Mouse (Mus musculus): Measurements from ENCODE around the gene Nfia. TPM values are rescaled to one million over a fixed set of nuclear protein-coding genes. Genes with fewer than 3 reads are reported as not detected.

Gene Nfia
- polyA plus RNA-seq, 1 experiment from 2014 or later: 15.9 TPM

GRCm38 (mm10) chr4:97879696-97880095 is 107.2 kb downstream of the Nfia start:
- 75% methylated on average over 7 of the region's 7 CpGs for WGBS
- ATAC-seq: no peak
- H3K27ac ChIP-seq (ENCODE audit: low read depth, low read length): no peak overlapping the region
- no peak for TF ChIP-seq CTCF (IDR thresholded peaks at IDR 0.05; ENCODE audit: low read depth)
- no peaks in the 10 kb centered on the region for H3K27me3 ChIP-seq (replicated peaks; ENCODE audit: control insufficient read depth, insufficient read depth, low read length)
- H3K9me3 ChIP-seq (ENCODE audit: control insufficient read depth): no peaks in the 10 kb centered on the region
- H3K36me3 ChIP-seq (ENCODE audit: control insufficient read depth, insufficient read depth): no peaks in the 10 kb centered on the region
- no peaks in the 10 kb centered on the region for H3K4me1 ChIP-seq (replicated peaks; ENCODE audit: control insufficient read depth, insufficient read depth, low read length)
- no peak overlapping the region for H3K4me3 ChIP-seq (ENCODE audit: low read depth, low read length)
- H3K4me2 ChIP-seq (replicated peaks; ENCODE audit: low read depth): no peak overlapping the region
- H3K9ac ChIP-seq (ENCODE audit: low read depth, low read length): no peak overlapping the region

GRCm38 (mm10) chr4:97880120-97881055 is 107.9 kb downstream of the Nfia start:
- Histone ChIP-seq H3K4me1 (replicated peaks; ENCODE audit: control insufficient read depth, insufficient read depth, low read length) (no peaks in the 10 kb centered on the region), H3K9me3 (ENCODE audit: control insufficient read depth) (no peaks in the 10 kb centered on the region), H3K4me3 (ENCODE audit: low read depth, low read length) (no peak overlapping the region), H3K27ac (ENCODE audit: low read depth, low read length) (no peak overlapping the region), H3K4me2 (replicated peaks; ENCODE audit: low read depth) (no peak overlapping the region), H3K27me3 (replicated peaks; ENCODE audit: control insufficient read depth, insufficient read depth, low read length) (no peaks in the 10 kb centered on the region), H3K9ac (ENCODE audit: low read depth, low read length) (no peak overlapping the region), H3K36me3 (ENCODE audit: control insufficient read depth, insufficient read depth) (no peaks in the 10 kb centered on the region)
- no peak for TF ChIP-seq CTCF (IDR thresholded peaks at IDR 0.05; ENCODE audit: low read depth)
- no peak for ATAC-seq
- WGBS: 87% methylated on average over 9 of the region's 9 CpGs

GRCm38 (mm10) chr4:97885574-97885973 is 113.0 kb downstream of the Nfia start:
- no peak overlapping the region for H3K4me3 ChIP-seq (ENCODE audit: low read depth, low read length)
- H3K36me3 ChIP-seq (ENCODE audit: control insufficient read depth, insufficient read depth): no peaks in the 10 kb centered on the region
- TF ChIP-seq CTCF (IDR thresholded peaks at IDR 0.05; ENCODE audit: low read depth): no peak
- no peak overlapping the region for H3K4me2 ChIP-seq (replicated peaks; ENCODE audit: low read depth)
- WGBS: 69% methylated on average over 5 of the region's 5 CpGs
- no peaks in the 10 kb centered on the region for H3K27me3 ChIP-seq (replicated peaks; ENCODE audit: control insufficient read depth, insufficient read depth, low read length)
- no peak overlapping the region for H3K27ac ChIP-seq (ENCODE audit: low read depth, low read length)
- H3K9me3 ChIP-seq (ENCODE audit: control insufficient read depth): no peaks in the 10 kb centered on the region
- ATAC-seq: no peak
- H3K4me1 ChIP-seq (replicated peaks; ENCODE audit: control insufficient read depth, insufficient read depth, low read length): no peaks in the 10 kb centered on the region
- H3K9ac ChIP-seq (ENCODE audit: low read depth, low read length): no peak overlapping the region

GRCm38 (mm10) chr4:97886220-97886619 is 113.7 kb downstream of the Nfia start:
- WGBS: 93% methylated on average over 5 of the region's 5 CpGs
- no peak for TF ChIP-seq CTCF (IDR thresholded peaks at IDR 0.05; ENCODE audit: low read depth)
- H3K9me3 ChIP-seq (ENCODE audit: control insufficient read depth): no peaks in the 10 kb centered on the region

GRCm38 (mm10) chr4:97887228-97887627 is 114.7 kb downstream of the Nfia start:
- H3K4me1 ChIP-seq (replicated peaks; ENCODE audit: control insufficient read depth, insufficient read depth, low read length): no peaks in the 10 kb centered on the region
- 70% methylated on average over 1 of the region's 1 CpGs for whole genome bisulfite sequencing
- H3K9ac ChIP-seq (ENCODE audit: low read depth, low read length): no peak overlapping the region
- no peaks in the 10 kb centered on the region for H3K36me3 ChIP-seq (ENCODE audit: control insufficient read depth, insufficient read depth)
- H3K4me3 ChIP-seq (ENCODE audit: low read depth, low read length): no peak overlapping the region
- H3K9me3 ChIP-seq (ENCODE audit: control insufficient read depth): no peaks in the 10 kb centered on the region
- no peak for TF ChIP-seq CTCF (IDR thresholded peaks at IDR 0.05; ENCODE audit: low read depth)
- H3K27me3 ChIP-seq (replicated peaks; ENCODE audit: control insufficient read depth, insufficient read depth, low read length): no peaks in the 10 kb centered on the region
- no peak overlapping the region for H3K4me2 ChIP-seq (replicated peaks; ENCODE audit: low read depth)
- ATAC-seq: no peak
- H3K27ac ChIP-seq (ENCODE audit: low read depth, low read length): no peak overlapping the region

More at GRCm38 (mm10) chr4:97886220-97886619, 113.7 kb downstream of the Nfia start:
- Histone ChIP-seq H3K4me3 (ENCODE audit: low read depth, low read length) (no peak overlapping the region), H3K27ac (ENCODE audit: low read depth, low read length) (no peak overlapping the region), H3K9ac (ENCODE audit: low read depth, low read length) (no peak overlapping the region), H3K27me3 (replicated peaks; ENCODE audit: control insufficient read depth, insufficient read depth, low read length) (no peaks in the 10 kb centered on the region), H3K4me2 (replicated peaks; ENCODE audit: low read depth) (no peak overlapping the region), H3K36me3 (ENCODE audit: control insufficient read depth, insufficient read depth) (no peaks in the 10 kb centered on the region), H3K4me1 (replicated peaks; ENCODE audit: control insufficient read depth, insufficient read depth, low read length) (no peaks in the 10 kb centered on the region)
- ATAC-seq: no peak

- Histone ChIP-seq H3K36me3 (ENCODE audit: control insufficient read depth, insufficient read depth) (no peaks in the 10 kb centered on the region), H3K9me3 (ENCODE audit: control insufficient read depth) (no peaks in the 10 kb centered on the region), H3K27me3 (replicated peaks; ENCODE audit: control insufficient read depth, insufficient read depth, low read length) (no peaks in the 10 kb centered on the region), H3K27ac (ENCODE audit: low read depth, low read length) (no peak overlapping the region), H3K4me1 (replicated peaks; ENCODE audit: control insufficient read depth, insufficient read depth, low read length) (no peaks in the 10 kb centered on the region), H3K9ac (ENCODE audit: low read depth, low read length) (no peak overlapping the region), H3K4me2 (replicated peaks; ENCODE audit: low read depth) (no peak overlapping the region), H3K4me3 (ENCODE audit: low read depth, low read length) (no peak overlapping the region)
- 80% methylated on average over 3 of the region's 3 CpGs for WGBS
- no peak for TF ChIP-seq CTCF (IDR thresholded peaks at IDR 0.05; ENCODE audit: low read depth)
- ATAC-seq: no peak
Observed at GRCm38 (mm10) chr4:97891063-97891462, 118.5 kb downstream of the Nfia start.

Measured in intestine, postnatal 0 days (tissue).